Mouse (Mus musculus) limb, embryonic 10.5 days (tissue): ENCODE data around the gene Gm20870. TPM values are rescaled to one million over a fixed set of nuclear protein-coding genes. Genes with fewer than 3 reads are reported as not detected.
"Not testable (repeated sequence)": the region's sequence is repeated elsewhere in the genome, so short reads cannot be mapped to it uniquely, and the experiment has no call there.

ENCODE experiments used
- DNase-seq: peaks from one replicate; pipeline ENCODE4 v3.0.0-alpha.2; 2017; ENCODE audit warnings: low spot score
- H3K27ac ChIP-seq: fragments of 300-500 bp; sonication (generic); 2 replicates; pipeline ENCODE4 v1.5.1; 2016; ENCODE audit warnings: mild to moderate bottlenecking
- H3K27me3 ChIP-seq: fragments of 300-500 bp; sonication (generic); 2 replicates; pipeline ENCODE4 v1.6.1; 2016; ENCODE audit warnings: low read depth, mild to moderate bottlenecking; ENCODE audit not compliant: poor library complexity, severe bottlenecking
- H3K36me3 ChIP-seq: fragments of 300-500 bp; sonication (generic); 2 replicates; pipeline ENCODE4 v1.6.1; 2016; ENCODE audit warnings: mild to moderate bottlenecking, moderate library complexity
- H3K4me1 ChIP-seq: fragments of 300-500 bp; sonication (generic); 2 replicates; pipeline ENCODE4 v1.6.1; 2016
- H3K4me3 ChIP-seq: fragments of 300-500 bp; sonication (generic); 2 replicates; pipeline ENCODE4 v1.5.1; 2016; ENCODE audit warnings: mild to moderate bottlenecking, moderate library complexity
- H3K9me3 ChIP-seq: fragments of 300-500 bp; sonication (generic); replicated peaks from 2 replicates; pipeline ENCODE4 v1.6.1; 2016; ENCODE audit warnings: mild to moderate bottlenecking
- WGBS: fragments of 180-500 bp; shearing (Covaris S2); methylation state at CpG from one replicate; pipeline ENCODE4 v1.1.7; 2016; 5-methylcytosine and 5-hydroxymethylcytosine counted together
- polyA plus RNA-seq: library from polyadenylated mRNA; unstranded; fragments of >200 nt; fragmentation: Nextera tagmentation; extraction: Ambion mirVana; gene quantifications from 2 replicates; pipeline ENCODE4 v1.2.1, GENCODE M21; 2016

Gm20870 gene
- polyA plus RNA-seq = not detected in 2 replicates

- no CpG with 5 or more reads among the region's 6 CpGs for WGBS
- H3K36me3 ChIP-seq, H3K27me3 ChIP-seq, H3K4me3 ChIP-seq, H3K9me3 ChIP-seq, H3K27ac ChIP-seq, H3K4me1 ChIP-seq, DNase-seq: not testable (repeated sequence)
Observed at GRCm38 (mm10) chrY:71691743-71692142, at the start of gene Gm20870. Gene Gm20870 (plus strand): TSS chrY:71692043.

Other genes starting within 250 kb of the Gm20870 start
- not detected in 2 replicates for gene Gm20869, start 222.6 kb upstream of the Gm20870 start, polyA plus RNA-seq